Comparison of ENCODE assay signal across 7 mouse cellular contexts in genomic region chr6:113419199-113419587, GRCm38 (mm10). TPM values are rescaled to one million over a fixed set of nuclear protein-coding genes. Genes with fewer than 3 reads are reported as not detected.
DNase-seq lines count a peak whose midpoint lies in the region; ATAC-seq lines count a peak whose summit lies in the region.

Gene Rpusd3, minus strand, starts transcription at chr6:113419340.

- H3K4me3 ChIP-seq in embryonic facial prominence, embryonic 11.5 days (ENCODE audit: low read depth, low read length) = peak within 1 kb of the TSS; percentile 63
- H3K4me3 ChIP-seq in limb, embryonic 11.5 days (ENCODE audit: low read depth, low read length) = peak within 1 kb of the TSS; percentile 64
- H3K4me3 ChIP-seq in midbrain, embryonic 14.5 days (replicated peaks; ENCODE audit: low read depth, low read length) = peak within 1 kb of the TSS; percentile 62

- no peaks in the 10 kb centered on the region for H3K36me3 ChIP-seq in embryonic facial prominence, embryonic 11.5 days (replicated peaks; ENCODE audit: control insufficient read depth, insufficient read depth, low read depth, low read length)
- H3K36me3 ChIP-seq in limb, embryonic 11.5 days (ENCODE audit: control insufficient read depth, insufficient read depth, low read length) = peaks cover 3% of the 10 kb centered on the region; the same call in 1 of the 2 replicates
- peaks cover 22% of the 10 kb centered on the region for H3K36me3 ChIP-seq in midbrain, embryonic 14.5 days (ENCODE audit: control insufficient read depth, insufficient read depth, low read length)

- no peak within 1 kb of the TSS for H3K27ac ChIP-seq in embryonic facial prominence, embryonic 11.5 days (replicated peaks; ENCODE audit: low read depth, low read length)
- no peak within 1 kb of the TSS; the same call in 1 of the 2 replicates for H3K27ac ChIP-seq in limb, embryonic 11.5 days (replicated peaks; ENCODE audit: low read depth, low read length)
- 0 out of 2 replicates have a peak within 1 kb of the TSS, but pooled peaks have one; percentile 45 for H3K27ac ChIP-seq in midbrain, embryonic 14.5 days (replicated peaks; ENCODE audit: low read depth, low read length)

- H3K9ac ChIP-seq in embryonic facial prominence, embryonic 11.5 days (replicated peaks; ENCODE audit: low read length) = peak within 1 kb of the TSS; percentile 67
- peak within 1 kb of the TSS; percentile 84 for H3K9ac ChIP-seq in limb, embryonic 11.5 days (ENCODE audit: low read length)
- peak within 1 kb of the TSS; percentile 77 for H3K9ac ChIP-seq in midbrain, embryonic 14.5 days (replicated peaks; ENCODE audit: low read length)

- no peaks in the 10 kb centered on the region for H3K27me3 ChIP-seq in embryonic facial prominence, embryonic 11.5 days (ENCODE audit: control insufficient read depth, insufficient read depth, low read length)
- no peaks in the 10 kb centered on the region for H3K27me3 ChIP-seq in limb, embryonic 11.5 days (ENCODE audit: control insufficient read depth, insufficient read depth, low read length)
- no peaks in the 10 kb centered on the region for H3K27me3 ChIP-seq in midbrain, embryonic 14.5 days (ENCODE audit: control insufficient read depth, insufficient read depth, low read length)

- H3K4me1 ChIP-seq in embryonic facial prominence, embryonic 11.5 days (ENCODE audit: control insufficient read depth, insufficient read depth, low read length) = peaks cover 3% of the 10 kb centered on the region; the same call in 1 of the 2 replicates
- H3K4me1 ChIP-seq in limb, embryonic 11.5 days (ENCODE audit: control insufficient read depth, insufficient read depth, low read length) = peaks cover 7% of the 10 kb centered on the region; the same call in 1 of the 2 replicates
- H3K4me1 ChIP-seq in midbrain, embryonic 14.5 days (ENCODE audit: control insufficient read depth, insufficient read depth, low read length) = peaks cover 14% of the 10 kb centered on the region; the same call in 1 of the 2 replicates

- ATAC-seq in embryonic facial prominence, embryonic 11.5 days (replicated peaks; ENCODE audit: insufficient number of reproducible peaks, low FRiP score, low TSS enrichment, low read depth) = peak; percentile 96
- peak; percentile 94 for ATAC-seq in limb, embryonic 11.5 days (ENCODE audit: insufficient number of reproducible peaks, low FRiP score, low TSS enrichment, low read depth)
- ATAC-seq in midbrain, embryonic 14.5 days (ENCODE audit: low FRiP score, low TSS enrichment) = peak; percentile 98

- H3K9me3 ChIP-seq in embryonic facial prominence, embryonic 11.5 days (replicated peaks; ENCODE audit: control insufficient read depth, low read length) = no peaks in the 10 kb centered on the region
- H3K9me3 ChIP-seq in limb, embryonic 11.5 days (ENCODE audit: control insufficient read depth, low read length) = no peaks in the 10 kb centered on the region
- no peaks in the 10 kb centered on the region for H3K9me3 ChIP-seq in midbrain, embryonic 14.5 days (ENCODE audit: control insufficient read depth, low read length)

- H3K4me2 ChIP-seq in embryonic facial prominence, embryonic 11.5 days (ENCODE audit: low read depth, low read length) = peak within 1 kb of the TSS; percentile 87
- H3K4me2 ChIP-seq in limb, embryonic 11.5 days (ENCODE audit: low read depth, severe bottlenecking) = peak within 1 kb of the TSS; percentile 96
- H3K4me2 ChIP-seq in midbrain, embryonic 14.5 days (ENCODE audit: low read length) = peak within 1 kb of the TSS; percentile 67

- WGBS in embryonic facial prominence, embryonic 11.5 days = 0% methylated on average over 25 of the region's 25 CpGs
- WGBS in limb, embryonic 11.5 days = under 1% methylated on average over 25 of the region's 25 CpGs
- under 1% methylated on average over 25 of the region's 25 CpGs for WGBS in midbrain, embryonic 14.5 days

- DNase-seq in adrenal gland, postnatal 14 days = peak; percentile 100
- DNase-seq in embryonic facial prominence, embryonic 11.5 days (ENCODE audit: low spot score) = peak; percentile 98
- peak; percentile 100 for DNase-seq in heart, adult 11 months
- DNase-seq in kidney, adult 18-20 months = peak; percentile 98
- DNase-seq in limb, embryonic 11.5 days (ENCODE audit: low spot score) = peak; percentile 99
- peak; percentile 99 for DNase-seq in midbrain, embryonic 14.5 days
- peak; percentile 96 to 99 for DNase-seq in spleen, adult 18-20 months

RNA-seq across cellular contexts. Expression of gene Rpusd3, which starts in this region (rescaled TPM):
- 11.3 and 16.9 TPM in 2 replicates for total RNA-seq in adrenal gland, postnatal 14 days (2021)
- 25.7 and 27.2 TPM in 2 replicates for polyA plus RNA-seq in embryonic facial prominence, embryonic 11.5 days (2014; fragmentation: Nextera tagmentation; extraction: Ambion mirVana)
- 34.9 and 39.0 TPM in 2 replicates for polyA plus RNA-seq in limb, embryonic 11.5 days (2014; fragmentation: Nextera tagmentation; extraction: Ambion mirVana)
- 20.7 and 24.6 TPM in 2 replicates for polyA plus RNA-seq in midbrain, embryonic 14.5 days (2014; fragmentation: Nextera tagmentation; extraction: Ambion mirVana)
